Mouse (Mus musculus): ENCODE measurements around the gene Pomc. TPM values are rescaled to one million over a fixed set of nuclear protein-coding genes. Genes with fewer than 3 reads are reported as not detected.

Gene Pomc
- 2.6 and 2.9 TPM in 2 replicates for polyA plus RNA-seq (2014; fragmentation: Nextera tagmentation; extraction: Ambion mirVana)

- Histone ChIP-seq H3K9me3 (replicated peaks; ENCODE audit: control insufficient read depth, low read length) (no peaks in the 10 kb centered on the region), H3K27ac (ENCODE audit: low read depth, low read length) (no peak within 1 kb of the TSS), H3K4me1 (ENCODE audit: control insufficient read depth, insufficient read depth, low read length) (no peaks in the 10 kb centered on the region), H3K4me3 (ENCODE audit: low read depth, low read length) (no peak within 1 kb of the TSS), H3K36me3 (ENCODE audit: control insufficient read depth, insufficient read depth, low read length) (no peaks in the 10 kb centered on the region), H3K27me3 (ENCODE audit: control insufficient read depth, insufficient read depth, low read length) (peaks cover 18% of the 10 kb centered on the region), H3K9ac (ENCODE audit: low read depth, low read length) (no peak within 1 kb of the TSS), H3K4me2 (no peak within 1 kb of the TSS)
- ATAC-seq (replicated peaks; ENCODE audit: insufficient number of reproducible peaks, low FRiP score, low TSS enrichment), result no peak
- WGBS (ENCODE audit: insufficient replicate concordance), result 20% methylated on average over 22 of the region's 22 CpGs
Measured at GRCm38 (mm10) chr12:3954651-3955050, at the start of gene Pomc. Pomc (plus strand) TSS chr12:3954951.

- Histone ChIP-seq H3K9me3 (replicated peaks; ENCODE audit: control insufficient read depth, low read length) (no peaks in the 10 kb centered on the region), H3K36me3 (ENCODE audit: control insufficient read depth, insufficient read depth, low read length) (peaks cover 59% of the 10 kb centered on the region)
- no peak for ATAC-seq (replicated peaks; ENCODE audit: insufficient number of reproducible peaks, low FRiP score, low TSS enrichment)
Measured at GRCm38 (mm10) chr12:3905436-3905835, 49.3 kb upstream of the Pomc start.

GRCm38 (mm10) chr12:3906308-3906707 is 48.4 kb upstream of the Pomc start:
- no peak overlapping the region for H3K4me2 ChIP-seq
- H3K27me3 ChIP-seq (ENCODE audit: control insufficient read depth, insufficient read depth, low read length), result no peaks in the 10 kb centered on the region
- H3K4me3 ChIP-seq (ENCODE audit: low read depth, low read length), result no peak overlapping the region
- H3K9me3 ChIP-seq (replicated peaks; ENCODE audit: control insufficient read depth, low read length), result no peaks in the 10 kb centered on the region
- H3K4me1 ChIP-seq (ENCODE audit: control insufficient read depth, insufficient read depth, low read length), result no peaks in the 10 kb centered on the region
- H3K36me3 ChIP-seq (ENCODE audit: control insufficient read depth, insufficient read depth, low read length), result peaks cover 56% of the 10 kb centered on the region
- H3K9ac ChIP-seq (ENCODE audit: low read depth, low read length), result no peak overlapping the region
- no peak for ATAC-seq (replicated peaks; ENCODE audit: insufficient number of reproducible peaks, low FRiP score, low TSS enrichment)
- H3K27ac ChIP-seq (ENCODE audit: low read depth, low read length), result no peak overlapping the region

More at GRCm38 (mm10) chr12:3905436-3905835, 49.3 kb upstream of the Pomc start:
- Histone ChIP-seq H3K4me1 (ENCODE audit: control insufficient read depth, insufficient read depth, low read length) (no peaks in the 10 kb centered on the region), H3K4me2 (no peak overlapping the region), H3K27me3 (ENCODE audit: control insufficient read depth, insufficient read depth, low read length) (no peaks in the 10 kb centered on the region), H3K9ac (ENCODE audit: low read depth, low read length) (no peak overlapping the region), H3K4me3 (ENCODE audit: low read depth, low read length) (no peak overlapping the region), H3K27ac (ENCODE audit: low read depth, low read length) (no peak overlapping the region)
- 87% methylated on average over 9 of the region's 9 CpGs for WGBS (ENCODE audit: insufficient replicate concordance)

- no peaks in the 10 kb centered on the region for H3K4me1 ChIP-seq (ENCODE audit: control insufficient read depth, insufficient read depth, low read length)
- H3K4me2 ChIP-seq, result no peak overlapping the region
- ATAC-seq (replicated peaks; ENCODE audit: insufficient number of reproducible peaks, low FRiP score, low TSS enrichment), result no peak
- H3K27ac ChIP-seq (ENCODE audit: low read depth, low read length), result no peak overlapping the region
- H3K9me3 ChIP-seq (replicated peaks; ENCODE audit: control insufficient read depth, low read length), result no peaks in the 10 kb centered on the region
- no peaks in the 10 kb centered on the region for H3K27me3 ChIP-seq (ENCODE audit: control insufficient read depth, insufficient read depth, low read length)
- no peak overlapping the region for H3K4me3 ChIP-seq (ENCODE audit: low read depth, low read length)
- no peak overlapping the region for H3K9ac ChIP-seq (ENCODE audit: low read depth, low read length)
- WGBS (ENCODE audit: insufficient replicate concordance), result 84% methylated on average over 4 of the region's 4 CpGs
- peaks cover 49% of the 10 kb centered on the region for H3K36me3 ChIP-seq (ENCODE audit: control insufficient read depth, insufficient read depth, low read length)
Measured at GRCm38 (mm10) chr12:3907008-3907407, 47.7 kb upstream of the Pomc start.

GRCm38 (mm10) chr12:3907418-3907817 is 47.3 kb upstream of the Pomc start:
- no peaks in the 10 kb centered on the region for H3K27me3 ChIP-seq (ENCODE audit: control insufficient read depth, insufficient read depth, low read length)
- no peak overlapping the region for H3K9ac ChIP-seq (ENCODE audit: low read depth, low read length)
- no peak overlapping the region for H3K4me2 ChIP-seq
- no peak overlapping the region for H3K27ac ChIP-seq (ENCODE audit: low read depth, low read length)
- no peak overlapping the region for H3K4me3 ChIP-seq (ENCODE audit: low read depth, low read length)
- H3K4me1 ChIP-seq (ENCODE audit: control insufficient read depth, insufficient read depth, low read length), result no peaks in the 10 kb centered on the region
- 80% methylated on average over 13 of the region's 13 CpGs for WGBS (ENCODE audit: insufficient replicate concordance)
- peaks cover 45% of the 10 kb centered on the region for H3K36me3 ChIP-seq (ENCODE audit: control insufficient read depth, insufficient read depth, low read length)
- H3K9me3 ChIP-seq (replicated peaks; ENCODE audit: control insufficient read depth, low read length), result no peaks in the 10 kb centered on the region
- ATAC-seq (replicated peaks; ENCODE audit: insufficient number of reproducible peaks, low FRiP score, low TSS enrichment), result no peak

- WGBS (ENCODE audit: insufficient replicate concordance), result 48% methylated on average over 10 of the region's 10 CpGs
- Histone ChIP-seq H3K9ac (ENCODE audit: low read depth, low read length) (no peak overlapping the region), H3K27me3 (ENCODE audit: control insufficient read depth, insufficient read depth, low read length) (no peaks in the 10 kb centered on the region), H3K9me3 (replicated peaks; ENCODE audit: control insufficient read depth, low read length) (no peaks in the 10 kb centered on the region), H3K4me2 (no peak overlapping the region), H3K4me3 (ENCODE audit: low read depth, low read length) (no peak overlapping the region), H3K36me3 (ENCODE audit: control insufficient read depth, insufficient read depth, low read length) (peaks cover 27% of the 10 kb centered on the region), H3K4me1 (ENCODE audit: control insufficient read depth, insufficient read depth, low read length) (no peaks in the 10 kb centered on the region), H3K27ac (ENCODE audit: low read depth, low read length) (no peak overlapping the region)
- ATAC-seq (replicated peaks; ENCODE audit: insufficient number of reproducible peaks, low FRiP score, low TSS enrichment), result 0 out of 2 replicates have a peak, but pooled peaks have one; percentile 36
Measured at GRCm38 (mm10) chr12:3910466-3911093, 44.2 kb upstream of the Pomc start.

- H3K4me1 ChIP-seq (ENCODE audit: control insufficient read depth, insufficient read depth, low read length), result no peaks in the 10 kb centered on the region
- H3K36me3 ChIP-seq (ENCODE audit: control insufficient read depth, insufficient read depth, low read length), result peaks cover 22% of the 10 kb centered on the region
- no peaks in the 10 kb centered on the region for H3K27me3 ChIP-seq (ENCODE audit: control insufficient read depth, insufficient read depth, low read length)
- H3K27ac ChIP-seq (ENCODE audit: low read depth, low read length), result no peak overlapping the region
- H3K9me3 ChIP-seq (replicated peaks; ENCODE audit: control insufficient read depth, low read length), result no peaks in the 10 kb centered on the region
- no peak for ATAC-seq (replicated peaks; ENCODE audit: insufficient number of reproducible peaks, low FRiP score, low TSS enrichment)
- H3K4me2 ChIP-seq, result no peak overlapping the region
- no peak overlapping the region for H3K4me3 ChIP-seq (ENCODE audit: low read depth, low read length)
- no peak overlapping the region for H3K9ac ChIP-seq (ENCODE audit: low read depth, low read length)
- 78% methylated on average over 7 of the region's 7 CpGs for WGBS (ENCODE audit: insufficient replicate concordance)
Measured at GRCm38 (mm10) chr12:3911831-3912348, 42.9 kb upstream of the Pomc start.

- Histone ChIP-seq H3K4me1 (ENCODE audit: control insufficient read depth, insufficient read depth, low read length) (peaks cover 9% of the 10 kb centered on the region; the same call in 1 of the 2 replicates), H3K27me3 (ENCODE audit: control insufficient read depth, insufficient read depth, low read length) (no peaks in the 10 kb centered on the region), H3K36me3 (ENCODE audit: control insufficient read depth, insufficient read depth, low read length) (no peaks in the 10 kb centered on the region), H3K27ac (ENCODE audit: low read depth, low read length) (no peak overlapping the region), H3K4me3 (ENCODE audit: low read depth, low read length) (no peak overlapping the region), H3K4me2 (no peak overlapping the region), H3K9me3 (replicated peaks; ENCODE audit: control insufficient read depth, low read length) (no peaks in the 10 kb centered on the region), H3K9ac (ENCODE audit: low read depth, low read length) (no peak overlapping the region)
- no peak for ATAC-seq (replicated peaks; ENCODE audit: insufficient number of reproducible peaks, low FRiP score, low TSS enrichment)
- WGBS (ENCODE audit: insufficient replicate concordance), result 68% methylated on average over 3 of the region's 3 CpGs
Measured at GRCm38 (mm10) chr12:3915852-3916251, 38.9 kb upstream of the Pomc start.
